ENCODE assay signal across 8 mouse cellular contexts in genomic region chr14:28848831-28849590, GRCm38 (mm10).
DNase-seq lines count a peak whose midpoint lies in the region; ATAC-seq and TF ChIP-seq lines count a peak whose summit lies in the region.

No protein-coding gene starts in this region.

- peak; percentile 14 for DNase-seq in gastrocnemius, adult 18-20 months (ENCODE audit: low spot score)
- no peak for DNase-seq in gastrocnemius, postnatal 14 days
- DNase-seq in right cerebral cortex, adult 18-20 months, result peak; percentile 4
- no peak for DNase-seq in right cerebral cortex, postnatal 25 days
- DNase-seq in kidney, postnatal 0 days (ENCODE audit: low spot score), result peak; percentile 35
- peak; percentile 14 for DNase-seq in retina, embryonic 14.5 days (ENCODE audit: low spot score)
- DNase-seq in spleen, postnatal 14 days (ENCODE audit: low spot score in 2 of 2), result no peak

- ATAC-seq in kidney, postnatal 0 days (replicated peaks; ENCODE audit: low FRiP score, low read depth), result no peak
- no peak for ATAC-seq in granulocyte monocyte progenitor cell, adult 5-6 weeks (replicated peaks; ENCODE audit: poor library complexity, severe bottlenecking)

- WGBS in kidney, postnatal 0 days, result 11% methylated on average over 2 of the region's 2 CpGs

- no peaks in the 10 kb centered on the region for H3K27me3 ChIP-seq in kidney, postnatal 0 days (ENCODE audit: insufficient read depth, low read length)

- no peak overlapping the region for H3K27ac ChIP-seq in kidney, postnatal 0 days

- no peak overlapping the region for H3K4me3 ChIP-seq in kidney, postnatal 0 days (replicated peaks; ENCODE audit: low read depth, low read length)

- no peaks in the 10 kb centered on the region for H3K9me3 ChIP-seq in kidney, postnatal 0 days (replicated peaks; ENCODE audit: low read length)

- intact Hi-C loops in gastrocnemius, postnatal 14 days (cut with DNase I; ENCODE audit: low total_unique reads), result no loop called here

- no peaks in the 10 kb centered on the region for H3K36me3 ChIP-seq in kidney, postnatal 0 days (ENCODE audit: insufficient read depth, low read length)

- no peak overlapping the region for H3K9ac ChIP-seq in kidney, postnatal 0 days (ENCODE audit: low read depth, low read length)

- H3K4me2 ChIP-seq in kidney, postnatal 0 days (ENCODE audit: low read length), result no peak overlapping the region

- peak; percentile 57 for TF ChIP-seq CTCF in kidney, postnatal 0 days (IDR thresholded peaks at IDR 0.05; ENCODE audit: low read depth)

- H3K4me1 ChIP-seq in kidney, postnatal 0 days (replicated peaks; ENCODE audit: insufficient read depth, low read length), result no peaks in the 10 kb centered on the region

Comparison
In these comparisons a context has a peak if more than half of its experiments do, and no peak if none do; other contexts are left out.
1. DNase-seq: peak in gastrocnemius, adult 18-20 months (single experiment), right cerebral cortex, adult 18-20 months (single experiment), kidney, postnatal 0 days (single experiment) and retina, embryonic 14.5 days (single experiment); none in gastrocnemius, postnatal 14 days (single experiment), right cerebral cortex, postnatal 25 days (single experiment) and spleen, postnatal 14 days (0 of 2).